Mouse (Mus musculus): Measurements from ENCODE around the gene Tmem240.
"Not testable (repeated sequence)": the region's sequence is repeated elsewhere in the genome, so short reads cannot be mapped to it uniquely, and the experiment has no call there.

Gene Tmem240

DNA sequence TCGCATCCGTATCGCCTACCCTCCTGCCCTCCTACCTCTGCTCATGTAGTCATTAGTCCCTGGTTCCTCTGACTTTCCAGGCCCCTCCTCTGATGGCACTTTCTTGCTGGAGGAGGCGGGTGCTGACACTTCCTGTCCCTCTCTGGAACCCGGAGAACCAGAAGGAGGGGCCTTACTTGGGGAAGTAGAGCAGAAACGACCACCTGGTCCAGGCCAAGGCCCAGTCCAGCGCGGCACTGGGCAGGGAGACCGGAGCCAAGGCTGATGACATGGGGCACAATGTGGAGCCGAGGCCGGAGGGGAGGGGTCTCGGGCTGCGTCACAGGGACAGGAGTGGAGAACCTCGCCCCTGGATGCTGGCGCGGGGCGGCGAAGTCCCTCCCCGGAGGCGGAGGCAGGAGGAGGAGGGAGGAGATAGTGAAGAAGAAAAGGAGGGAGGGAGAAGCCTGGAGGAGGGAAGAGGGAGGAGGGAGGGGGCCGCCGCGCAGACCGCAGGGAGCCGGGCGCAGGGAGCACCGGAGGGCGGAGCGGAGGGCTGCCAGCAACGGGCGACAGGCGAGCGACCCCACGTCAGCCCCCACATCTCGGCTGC, at the start of gene Tmem240:
Tmem240 (plus strand) TSS at position 451 of the 592 bp plus-strand sequence.
- peak; percentile 99 for DNase-seq (ENCODE audit: inconsistent ontology term)

DNA sequence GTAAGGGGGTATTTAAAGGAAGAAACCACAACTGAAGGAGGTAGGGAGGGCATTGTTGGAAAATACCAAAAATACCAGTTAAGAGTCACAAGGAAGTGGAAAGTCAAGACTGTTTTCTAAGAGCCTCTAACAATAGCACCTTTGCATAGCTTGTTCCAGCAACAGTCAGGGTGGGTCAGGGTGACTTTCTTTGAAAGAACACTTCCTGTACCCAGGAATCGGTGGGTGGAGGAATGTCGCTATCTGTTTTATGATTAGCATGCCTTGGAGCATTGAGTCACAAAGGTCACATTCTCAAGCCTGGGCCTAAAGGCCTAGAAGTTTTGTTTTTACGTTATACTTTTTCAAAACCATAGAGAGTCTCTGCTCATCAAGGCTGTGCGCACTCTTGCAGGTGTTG, 46.8 kb upstream of the Tmem240 start:
- DNase-seq (ENCODE audit: inconsistent ontology term): not testable (repeated sequence)

- DNase-seq (ENCODE audit: inconsistent ontology term): no peak
Observed at GRCm38 (mm10) chr4:155690571-155691375, 43.8 kb upstream of the Tmem240 start.

DNA sequence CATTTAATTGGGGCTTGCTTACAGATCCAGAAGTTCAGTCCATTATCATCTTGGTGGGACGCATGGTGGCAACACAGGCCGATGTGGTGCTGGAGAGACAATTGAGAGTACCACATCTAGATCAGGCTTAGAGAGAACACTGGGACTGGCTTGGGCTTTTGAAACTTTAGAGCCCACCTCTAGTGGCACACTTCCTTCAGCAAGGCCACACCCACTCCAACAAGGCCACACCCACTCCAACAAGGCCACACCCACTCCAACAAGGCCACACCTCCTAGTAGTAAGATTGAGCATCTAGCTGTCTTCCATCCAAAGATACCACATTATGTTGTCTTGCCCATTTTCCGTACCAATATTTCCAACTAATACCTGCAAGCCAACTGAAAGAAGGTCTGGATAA, 42.2 kb upstream of the Tmem240 start:
- DNase-seq (ENCODE audit: inconsistent ontology term): no peak

DNA sequence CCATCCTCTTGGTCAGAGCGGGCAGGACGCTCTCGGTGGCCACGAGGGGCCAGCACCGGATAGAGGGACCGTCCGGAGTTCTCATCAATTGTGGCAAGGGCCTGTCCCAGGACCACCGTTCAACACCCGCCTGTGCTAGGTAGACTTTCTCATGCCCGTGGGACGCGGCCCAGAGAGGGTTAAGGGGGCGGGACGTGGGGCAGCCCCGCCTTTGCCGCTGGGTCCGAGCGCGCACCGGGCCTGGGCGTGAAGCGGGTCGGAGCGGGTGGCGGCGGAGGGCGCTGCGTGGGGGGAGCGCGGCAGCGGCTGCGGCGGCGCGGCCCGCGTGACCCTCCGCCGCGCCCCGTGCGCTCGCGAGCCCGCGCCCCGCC, 40.5 kb upstream of the Tmem240 start, which contains the start of gene Fndc10:
Fndc10 (plus strand) TSS at position 232 of the 371 bp plus-strand sequence.
- DNase-seq (ENCODE audit: inconsistent ontology term): peak; percentile 64

DNA sequence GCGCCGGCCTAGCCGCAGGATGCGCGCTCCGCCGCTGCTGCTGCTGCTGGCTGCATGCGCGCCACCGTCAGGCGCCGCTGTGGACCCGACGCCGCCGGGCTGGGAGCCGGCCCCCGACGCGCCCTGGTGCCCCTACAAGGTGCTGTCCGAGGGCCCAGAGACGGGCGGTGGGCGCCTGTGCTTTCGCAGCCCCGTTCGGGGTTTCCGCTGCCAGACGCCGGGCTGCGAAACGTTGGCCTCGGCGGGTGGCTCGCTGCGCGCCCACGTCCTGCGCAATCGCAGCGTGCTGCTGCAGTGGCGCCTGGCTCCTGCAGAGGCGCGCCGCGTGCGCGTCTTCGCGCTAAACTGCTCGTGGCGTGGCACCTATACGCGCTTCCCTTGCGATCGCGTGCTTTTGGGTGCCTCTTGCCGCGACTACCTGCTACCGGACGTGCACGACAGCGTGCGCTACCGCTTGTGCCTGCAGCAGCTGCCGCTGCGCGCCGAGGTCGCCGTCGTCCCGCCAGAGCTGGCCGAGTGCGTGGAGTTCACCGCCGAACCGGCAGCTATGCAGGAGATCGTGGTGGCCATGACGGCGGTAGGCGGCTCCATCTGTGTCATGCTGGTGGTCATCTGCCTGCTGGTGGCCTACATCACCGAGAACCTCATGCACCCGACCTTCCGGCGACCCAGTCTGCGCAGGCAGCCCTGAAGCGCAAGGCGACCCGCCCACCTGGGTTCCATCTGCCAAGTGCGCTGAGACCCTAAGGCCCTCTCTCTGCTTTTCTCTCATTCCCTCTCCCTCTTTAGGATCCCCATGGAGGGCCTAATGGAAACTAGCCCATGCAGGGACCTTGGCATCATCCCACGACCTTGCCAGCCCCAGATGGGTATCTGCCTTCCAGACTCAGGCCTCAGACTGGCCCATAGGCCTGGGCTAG, 39.9 kb upstream of the Tmem240 start:
- peak; percentile 69 for DNase-seq (ENCODE audit: inconsistent ontology term)

DNA sequence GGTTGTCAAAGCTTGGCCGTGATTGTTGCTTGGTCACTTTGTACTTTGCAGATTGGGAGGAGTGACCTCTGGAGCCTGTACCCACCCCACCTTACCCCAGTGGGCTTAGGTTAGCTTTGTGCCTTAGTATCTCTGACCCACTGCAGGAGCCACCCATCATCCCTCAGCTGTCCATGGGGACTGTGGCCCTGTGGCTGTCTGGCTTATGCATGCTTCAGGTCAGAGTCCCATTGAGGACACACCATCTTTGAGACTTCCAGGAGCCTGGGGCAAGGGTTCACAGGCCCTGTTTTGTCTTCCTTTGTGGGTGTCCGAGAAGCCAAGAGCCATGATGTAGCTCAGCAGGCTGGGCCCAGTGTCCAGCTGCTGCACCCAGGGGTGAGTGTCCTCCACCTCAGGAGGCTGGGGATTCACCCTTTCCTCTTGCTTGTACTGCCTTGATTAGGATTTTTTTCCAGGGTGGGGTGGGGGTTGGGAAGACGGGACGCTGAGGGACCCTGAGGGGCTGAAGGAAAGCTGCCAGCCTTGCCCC, 39.0 kb upstream of the Tmem240 start:
- no peak for DNase-seq (ENCODE audit: inconsistent ontology term)

DNA sequence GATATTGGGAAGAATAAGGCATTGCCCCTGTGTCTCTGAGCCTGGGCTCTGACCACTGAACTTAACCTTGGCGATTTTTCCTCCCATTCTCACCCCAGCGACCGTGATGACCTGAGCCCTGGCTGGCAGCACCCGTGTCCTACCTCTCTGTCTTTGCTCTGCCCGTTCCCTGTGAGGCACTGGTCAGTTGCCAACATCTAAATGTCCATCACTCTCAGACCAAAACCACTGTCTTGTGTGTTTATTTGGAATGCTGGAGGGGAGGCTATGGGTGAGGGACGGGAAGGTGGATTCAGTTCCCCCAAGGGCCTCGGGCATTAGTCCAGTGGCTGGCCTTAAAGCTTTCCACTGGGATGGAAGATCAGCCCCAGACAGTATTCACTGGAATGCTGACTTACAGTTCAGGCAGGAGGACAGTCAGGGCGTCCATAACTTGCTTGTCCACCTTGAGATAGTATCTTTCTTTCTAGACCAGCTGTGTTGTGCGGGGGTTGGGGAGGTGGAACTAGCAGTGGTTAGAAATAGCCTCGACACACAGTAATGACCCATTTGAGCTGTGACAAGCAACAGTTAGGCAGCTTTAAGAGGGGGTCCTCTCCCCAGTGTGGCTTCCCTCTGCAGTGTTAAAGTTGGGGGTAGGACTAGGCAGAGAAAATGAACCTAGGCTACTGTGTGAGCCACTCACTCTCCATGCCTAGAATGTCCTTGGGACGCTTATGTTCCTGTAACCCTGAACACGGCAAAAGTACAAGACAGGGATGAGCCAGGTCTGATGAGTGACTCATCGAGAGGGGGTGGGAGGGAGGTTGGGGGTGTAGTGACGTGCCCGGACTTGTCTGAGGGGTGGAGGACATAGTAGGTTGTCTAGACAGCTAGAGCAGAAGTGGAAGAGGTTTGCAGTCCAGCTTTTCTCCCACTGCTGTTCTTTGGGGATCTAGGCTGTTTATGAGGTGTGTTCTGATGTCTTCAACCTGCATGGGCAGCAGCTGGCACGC, 38.0 kb upstream of the Tmem240 start:
- peak; percentile 79 for DNase-seq (ENCODE audit: inconsistent ontology term)

GRCm38 (mm10) chr4:155700425-155700824, 34.2 kb upstream of the Tmem240 start:
- peak; percentile 16 for DNase-seq (ENCODE audit: inconsistent ontology term)

GRCm38 (mm10) chr4:155703425-155703929, 31.1 kb upstream of the Tmem240 start:
- DNase-seq (ENCODE audit: inconsistent ontology term): no peak

GRCm38 (mm10) chr4:155704721-155705591, 29.6 kb upstream of the Tmem240 start, which contains the start of gene Ssu72:
TSS of gene Ssu72 (plus strand) at chr4:155704800.
- DNase-seq (ENCODE audit: inconsistent ontology term): peak; percentile 97

DNA sequence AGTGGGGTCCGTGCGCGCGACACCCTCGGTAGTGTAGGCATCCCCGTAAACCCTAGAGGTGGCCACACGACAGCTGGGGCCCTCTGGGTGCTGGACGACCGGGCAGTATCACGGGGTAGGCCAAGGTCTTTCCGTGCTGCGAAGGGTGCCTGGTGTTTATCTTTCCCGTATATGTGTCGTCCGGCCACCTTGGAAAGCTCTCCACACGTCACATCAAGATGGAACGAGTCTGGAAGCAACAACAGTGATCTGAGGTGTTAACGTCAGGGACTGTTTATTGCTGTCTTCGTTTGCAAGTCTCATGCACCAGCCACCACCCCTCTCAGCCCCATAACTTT, 29.0 kb upstream of the Tmem240 start:
- no peak for DNase-seq (ENCODE audit: inconsistent ontology term)

DNA sequence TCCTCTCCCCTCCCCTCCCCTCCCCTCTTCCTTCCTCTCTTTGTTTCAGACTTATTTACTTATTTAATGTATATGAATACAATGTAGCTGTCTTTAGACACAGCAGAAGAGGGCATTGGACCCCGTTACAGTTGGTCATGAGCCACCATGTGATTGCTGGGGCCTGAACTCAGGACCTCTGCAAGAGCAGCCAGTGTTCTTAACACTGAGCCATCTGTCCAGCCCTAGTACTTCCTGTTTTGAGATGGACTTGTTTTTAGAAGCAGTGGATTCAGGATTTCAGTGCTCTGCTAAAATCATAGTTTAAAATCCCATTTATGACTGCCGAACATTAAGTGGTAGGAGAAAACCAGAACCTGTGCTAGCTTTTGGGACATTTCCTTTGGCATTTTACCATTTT, 26.0 kb upstream of the Tmem240 start:
- no peak for DNase-seq (ENCODE audit: inconsistent ontology term)

GRCm38 (mm10) chr4:155708988-155709387, 25.6 kb upstream of the Tmem240 start:
- no peak for DNase-seq (ENCODE audit: inconsistent ontology term)

GRCm38 (mm10) chr4:155710521-155711252, 23.9 kb upstream of the Tmem240 start:
- DNase-seq (ENCODE audit: inconsistent ontology term): peak; percentile 48

DNA sequence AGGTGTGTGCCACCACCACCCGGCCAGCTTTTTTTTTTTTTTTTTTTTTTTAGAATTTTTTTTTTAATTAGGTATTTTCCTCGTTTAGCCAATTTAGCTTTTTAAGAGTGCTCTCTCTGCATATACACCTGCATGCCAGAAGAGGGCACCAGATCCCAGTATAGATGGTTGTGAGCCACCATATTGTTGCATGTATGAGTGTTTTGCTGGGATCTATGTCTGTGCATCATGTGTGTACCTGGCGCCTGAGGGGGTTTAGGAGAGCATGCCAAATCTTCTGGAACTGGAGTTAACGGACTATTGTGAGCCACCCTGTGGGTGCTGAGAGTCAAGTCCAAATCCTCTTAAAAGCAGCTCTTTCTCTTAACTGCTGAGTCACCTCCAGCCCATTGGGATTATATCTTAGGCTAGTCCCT, 12.9 kb upstream of the Tmem240 start:
- DNase-seq (ENCODE audit: inconsistent ontology term): peak; percentile 17

GRCm38 (mm10) chr4:155727993-155728392, 6.6 kb upstream of the Tmem240 start:
- no peak for DNase-seq (ENCODE audit: inconsistent ontology term)

DNA sequence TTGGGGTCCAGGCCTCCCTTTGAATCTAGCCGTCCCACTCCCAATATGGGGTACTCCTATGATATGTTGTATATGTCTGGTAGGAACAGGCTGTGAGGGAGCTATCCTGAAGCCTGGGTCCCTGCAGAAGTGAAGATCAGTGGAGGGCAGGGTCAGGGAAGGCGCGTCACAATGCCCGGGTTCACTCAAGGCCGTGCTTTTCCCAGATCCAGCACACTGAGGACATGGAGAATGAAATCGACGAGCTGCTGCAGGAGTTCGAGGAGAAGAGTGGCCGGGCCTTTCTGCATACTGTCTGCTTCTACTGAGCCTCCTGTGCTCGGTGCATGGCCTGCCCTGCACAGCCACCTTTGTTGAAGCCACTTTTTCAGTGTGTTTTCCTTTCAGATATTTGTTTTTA, 1.3 kb upstream of the Tmem240 start:
- DNase-seq (ENCODE audit: inconsistent ontology term): no peak
